Mouse (Mus musculus): Measurements from ENCODE around the gene Zfp689.
A peak's percentile ranks its signal among the peaks of the same experiment; 100 is the strongest.
"Not testable (repeated sequence)": the region's sequence is repeated elsewhere in the genome, so short reads cannot be mapped to it uniquely, and the experiment has no call there.

Zfp689 gene

DNA sequence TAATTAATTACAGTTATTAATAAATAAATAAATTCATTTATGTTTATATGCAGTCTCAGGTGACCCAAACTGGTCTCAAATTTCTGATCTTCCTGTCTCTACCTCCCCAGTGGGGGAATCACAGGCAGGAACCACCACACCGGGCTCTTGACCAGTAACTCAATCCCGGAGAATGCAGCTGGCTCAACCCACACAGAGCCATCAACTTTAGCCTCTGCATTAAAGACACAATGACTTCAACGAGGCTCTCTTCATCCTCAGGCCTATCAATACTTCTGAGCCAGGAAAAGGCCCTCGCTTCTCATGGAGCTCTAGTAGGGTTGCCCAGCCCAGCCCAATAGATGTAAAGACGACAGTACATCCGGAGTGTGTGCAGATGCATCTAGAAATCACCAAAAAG, 44.9 kb downstream of the Zfp689 start:
- DNase-seq (ENCODE audit: low read depth, low spot score) = not testable (repeated sequence)

DNA sequence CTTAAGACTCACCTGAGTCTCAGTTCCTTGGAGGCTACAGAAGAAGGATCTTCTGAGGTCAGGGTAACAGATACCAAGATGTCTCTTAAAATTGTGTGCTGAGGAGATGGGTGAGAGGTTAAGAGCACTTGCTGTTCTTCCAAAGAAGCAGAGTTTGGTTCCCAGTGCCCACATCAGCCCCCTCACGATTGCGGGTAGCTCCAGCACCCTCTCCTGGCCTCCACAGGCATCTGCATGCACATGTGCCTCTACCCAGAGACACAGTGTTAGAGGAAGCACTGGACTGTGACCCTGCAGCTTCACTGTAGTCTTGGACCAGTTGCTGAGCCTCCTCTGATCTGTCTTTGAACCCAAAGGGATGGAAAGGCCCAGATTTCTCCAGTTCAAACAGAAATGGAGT, 46.0 kb downstream of the Zfp689 start:
- peak; percentile 53 for DNase-seq (ENCODE audit: low read depth, low spot score)

DNA sequence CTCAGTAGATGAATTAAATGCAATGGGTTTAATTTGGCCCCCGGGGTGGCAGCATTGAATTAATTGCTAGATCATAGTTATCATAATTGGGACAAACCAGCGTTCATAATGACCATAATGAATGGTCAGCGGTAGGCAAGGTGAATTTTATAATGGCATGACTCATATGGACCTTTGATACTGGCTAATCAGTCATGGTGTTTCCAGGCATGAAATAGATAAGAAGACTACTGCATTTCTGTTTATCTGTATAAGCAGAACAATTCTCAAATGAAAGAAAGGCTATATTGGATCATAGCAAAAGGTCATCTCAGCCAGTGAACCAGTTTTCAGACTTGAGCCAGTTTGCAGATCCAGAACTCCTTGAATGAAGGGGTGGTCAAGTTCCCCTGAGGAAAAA, 48.6 kb downstream of the Zfp689 start:
- DNase-seq (ENCODE audit: low read depth, low spot score) = no peak

DNA sequence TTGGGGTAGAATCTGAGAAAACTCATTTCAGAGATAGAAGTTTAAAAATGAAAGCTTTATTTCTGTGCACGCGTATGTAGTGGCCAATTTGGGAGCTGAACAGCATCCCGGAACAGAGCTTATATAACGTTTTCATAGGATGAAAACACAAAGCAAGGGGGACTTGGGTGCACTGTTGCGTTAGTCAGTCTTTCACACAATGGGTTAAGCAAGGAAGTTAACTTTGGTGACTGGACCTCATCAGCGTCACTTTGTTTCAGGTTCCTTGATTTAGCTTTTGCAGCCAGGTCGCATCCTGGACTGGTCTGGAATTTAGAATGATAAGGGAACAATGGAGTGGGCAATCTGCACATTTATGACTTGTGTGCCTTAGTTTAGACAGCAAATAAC, 55.0 kb downstream of the Zfp689 start:
- DNase-seq (ENCODE audit: low read depth, low spot score) = no peak

DNA sequence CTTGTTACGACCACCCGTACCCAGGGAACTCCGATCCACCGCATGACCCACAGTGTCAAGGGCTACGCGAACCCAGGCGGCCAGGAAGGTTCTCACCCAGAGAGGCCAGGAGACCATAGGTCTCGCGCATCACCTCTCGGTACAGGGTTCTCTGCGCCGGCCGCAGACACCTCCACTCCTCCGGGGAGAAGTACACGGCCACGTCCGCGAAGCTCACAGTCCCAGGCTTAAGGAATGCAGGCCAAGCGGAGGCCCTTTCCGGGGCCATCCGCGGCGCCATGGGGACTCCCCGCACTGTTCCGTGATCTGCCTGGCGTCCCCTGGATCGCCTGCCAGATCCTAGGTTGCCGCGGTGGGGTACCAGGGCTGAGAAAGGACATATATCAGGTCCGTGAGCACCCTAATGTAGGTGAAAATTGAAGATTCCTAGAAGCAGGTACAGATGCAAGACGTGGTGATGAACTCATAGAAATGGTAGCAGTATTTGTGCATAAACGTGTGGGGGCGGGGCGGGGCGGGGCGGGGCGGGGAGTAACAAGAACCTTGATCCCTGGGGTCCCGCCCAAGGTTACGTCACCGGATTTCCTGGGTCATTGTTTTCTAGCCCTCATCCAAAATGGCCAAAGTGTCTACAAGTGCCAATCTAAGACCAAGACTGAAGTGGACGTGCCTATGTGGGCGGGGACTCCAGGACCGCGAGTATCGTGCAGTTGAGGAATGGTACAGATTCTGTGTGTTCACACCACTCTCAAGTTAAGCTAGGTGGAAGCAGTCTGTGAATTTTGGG, 55.6 kb downstream of the Zfp689 start, which contains the start of gene E430018J23Rik:
Gene E430018J23Rik (minus strand): TSS at position 473 of the 787 bp plus-strand sequence.
- peak; percentile 98 for DNase-seq (ENCODE audit: low read depth, low spot score)

DNA sequence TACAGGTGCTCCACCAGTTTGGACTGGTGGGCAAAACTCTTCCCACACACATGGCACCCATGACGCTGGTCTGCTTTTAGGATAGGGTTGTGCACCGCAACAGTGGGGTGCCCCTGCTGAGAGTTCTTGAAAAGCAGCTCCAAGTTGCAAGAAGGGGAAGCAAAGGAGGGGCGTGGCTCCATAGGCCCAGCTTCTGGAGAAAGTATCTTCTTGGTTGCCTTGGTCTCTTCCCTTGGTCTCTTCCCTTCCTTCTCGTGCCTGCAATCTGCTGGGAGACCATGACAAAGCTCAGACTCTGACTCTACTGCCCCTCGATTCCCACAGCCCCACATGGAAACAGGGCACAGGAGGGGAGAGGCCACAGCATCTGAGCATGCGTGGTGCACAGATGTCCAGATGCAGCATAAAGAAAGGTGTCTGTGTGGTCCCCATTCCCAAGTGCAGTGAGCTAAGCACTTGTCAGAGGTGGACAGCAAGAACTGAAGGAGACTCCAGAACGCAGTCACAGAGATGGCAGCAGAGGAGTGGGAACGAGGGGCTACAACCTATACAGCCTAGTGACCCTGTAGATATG, 56.6 kb downstream of the Zfp689 start:
- no peak for DNase-seq (ENCODE audit: low read depth, low spot score)

All from ZHBTc4 (cell line).